Comparison of ENCODE assay signal across 34 mouse cellular contexts in the genomic region with DNA sequence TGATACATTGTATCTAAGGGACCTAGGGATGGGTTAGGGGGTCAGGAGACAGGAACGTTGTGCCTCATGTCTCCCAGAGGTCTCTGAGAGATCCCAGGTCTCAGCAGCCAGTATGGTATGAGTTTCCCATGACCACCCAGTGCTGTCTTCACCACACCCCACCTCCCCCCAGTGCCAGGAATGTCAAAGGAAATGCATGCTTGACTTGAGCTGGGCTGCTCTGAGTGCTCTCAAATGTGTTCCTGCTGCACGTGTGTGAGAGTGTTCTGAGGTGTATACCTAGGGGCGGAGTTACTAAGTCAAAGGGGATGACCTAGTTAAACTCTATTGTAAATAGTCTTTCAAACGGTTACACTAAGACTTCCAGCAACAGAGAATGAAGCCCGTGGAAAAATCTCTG. TPM values are rescaled to one million over a fixed set of nuclear protein-coding genes. Genes with fewer than 3 reads are reported as not detected.
DNase-seq lines count a peak whose midpoint lies in the region; ATAC-seq and TF ChIP-seq lines count a peak whose summit lies in the region.
"Had no signal": no experiment of that assay in that cellular context is flagged by ENCODE, and none has a peak within 500 bp of the region (broad histone marks: within the 10 kb centered on the region; RNA-seq: fewer than 3 reads in every experiment).

No protein-coding gene starts in this region.

- H3K9me3 ChIP-seq in CH12.LX (replicated peaks; ENCODE audit: low read length) = no peaks in the 10 kb centered on the region
- H3K9me3 ChIP-seq in hindbrain, embryonic 12.5 days (replicated peaks) = no peaks in the 10 kb centered on the region
- H3K9me3 ChIP-seq: embryonic facial prominence, embryonic 13.5 days; forebrain, embryonic 13.5 days; G1E; hindbrain, embryonic 15.5 days; liver, embryonic 13.5 days; midbrain, embryonic 10.5 days; neural tube, embryonic 13.5 days had no signal

- no peak for TF ChIP-seq EP300 in CH12.LX (IDR thresholded peaks at IDR 0.05; ENCODE audit: low read length)

- TF ChIP-seq CTCF in CH12.LX (conservative IDR thresholded peaks at IDR 0.05 in 1 of 2, IDR thresholded peaks at IDR 0.05 in 1 of 2; ENCODE audit: low read depth in 2 of 2, low read length in 2 of 2) = no peak

- no peak overlapping the region for H3K9ac ChIP-seq in CH12.LX (ENCODE audit: insufficient read depth, low read depth)
- no peak overlapping the region for H3K9ac ChIP-seq in hindbrain, embryonic 12.5 days
- H3K9ac ChIP-seq: embryonic facial prominence, embryonic 13.5 days; forebrain, embryonic 13.5 days; hindbrain, embryonic 15.5 days; liver, embryonic 13.5 days; neural tube, embryonic 13.5 days had no signal

- H3K36me3 ChIP-seq in CH12.LX (replicated peaks in 1 of 2; ENCODE audit: control insufficient read depth in 1 of 2, insufficient read depth in 1 of 2, low read length in 1 of 2) = no peaks in the 10 kb centered on the region
- no peaks in the 10 kb centered on the region for H3K36me3 ChIP-seq in hindbrain, embryonic 12.5 days
- H3K36me3 ChIP-seq: embryonic facial prominence, embryonic 13.5 days; G1E; hindbrain, embryonic 15.5 days; liver, embryonic 13.5 days; midbrain, embryonic 10.5 days; neural tube, embryonic 13.5 days had no signal

- intact Hi-C loops in heart, postnatal 36 days (cut with DNase I) = no loop called here

- dilution Hi-C loops in CH12.LX (cut with MboI; ENCODE audit: extremely low pct_ligation_motif_present, extremely low pct_unique_long_range_greater_than_20kb, low sequenced_read_pairs) = no loop called here

- peak; percentile 66 for DNase-seq in heart, adult 11 months
- no peak for DNase-seq in heart, postnatal 36 days
- DNase-seq in CH12.LX (ENCODE audit: extremely low read depth) (no peak), ZHBTc4 (ENCODE audit: low read depth, low spot score) (peak; percentile 87)
- DNase-seq in lung, postnatal 25 days (ENCODE audit: low spot score) = peak; percentile 15
- DNase-seq in adrenal gland, postnatal 36 days = no peak
- no peak for DNase-seq in frontal cortex, adult 2 months (ENCODE audit: extremely low spot score in 1 of 2, low spot score in 1 of 2)
- DNase-seq: adrenal gland, postnatal 10 days; cerebellum, adult 2 months; cerebellum, postnatal 25 days; embryo, embryonic 11 days; gastrocnemius, postnatal 14 days; heart, adult 2 months; kidney, adult 9 months; kidney, postnatal 25 days; liver, embryonic 13.5 days; thymus, postnatal 25 days had no signal

- H3K4me2 ChIP-seq in CH12.LX (ENCODE audit: insufficient read depth, low read depth, poor library complexity, severe bottlenecking) = no peak overlapping the region
- no peak overlapping the region for H3K4me2 ChIP-seq in hindbrain, embryonic 12.5 days (replicated peaks)
- H3K4me2 ChIP-seq: embryonic facial prominence, embryonic 13.5 days; forebrain, embryonic 13.5 days; hindbrain, embryonic 15.5 days; liver, embryonic 13.5 days; neural tube, embryonic 13.5 days had no signal

- no peak for ATAC-seq in hindbrain, embryonic 12.5 days (ENCODE audit: low FRiP score)
- ATAC-seq: forebrain, embryonic 13.5 days; midbrain, embryonic 16.5 days had no signal

- no peak overlapping the region for H3K27ac ChIP-seq in CH12.LX (ENCODE audit: insufficient read depth, low read depth)
- no peak overlapping the region for H3K27ac ChIP-seq in hindbrain, embryonic 12.5 days
- H3K27ac ChIP-seq: embryonic facial prominence, embryonic 13.5 days; forebrain, embryonic 13.5 days; heart, adult 2 months; hindbrain, embryonic 15.5 days; liver, embryonic 13.5 days; midbrain, embryonic 10.5 days; neural tube, embryonic 13.5 days had no signal

- H3K79me2 ChIP-seq in CH12.LX (replicated peaks; ENCODE audit: control insufficient read depth, extremely low read depth, insufficient read depth, poor library complexity, severe bottlenecking) = no peaks in the 10 kb centered on the region

- no peak for TF ChIP-seq POLR2A in CH12.LX (IDR thresholded peaks at IDR 0.05; ENCODE audit: low read depth, low read length)

- no peak overlapping the region for H3K4me3 ChIP-seq in CH12.LX (replicated peaks in 1 of 3; ENCODE audit: low read depth in 2 of 3, low read length in 2 of 3, poor library complexity in 1 of 3)
- no peak overlapping the region for H3K4me3 ChIP-seq in hindbrain, embryonic 12.5 days
- H3K4me3 ChIP-seq: embryonic facial prominence, embryonic 13.5 days; erythroblast, embryonic 14.5 days; forebrain, embryonic 13.5 days; heart, adult 2 months; hindbrain, embryonic 15.5 days; liver, embryonic 13.5 days; midbrain, embryonic 10.5 days; myocyte; neural tube, embryonic 13.5 days had no signal

- no peaks in the 10 kb centered on the region for H3K27me3 ChIP-seq in CH12.LX (replicated peaks)
- peaks cover 25% of the 10 kb centered on the region for H3K27me3 ChIP-seq in hindbrain, embryonic 12.5 days

- no peak for TF ChIP-seq RAD21 in CH12.LX (IDR thresholded peaks at IDR 0.05; ENCODE audit: low read depth, low read length)

- peaks cover 3 to 8% of the 10 kb centered on the region in 2 experiments; a peak in 2 of 4 replicates for H3K4me1 ChIP-seq in CH12.LX (ENCODE audit: control insufficient read depth in 1 of 2, insufficient read depth in 2 of 2)
- peaks cover 13% of the 10 kb centered on the region for H3K4me1 ChIP-seq in hindbrain, embryonic 12.5 days
- H3K4me1 ChIP-seq: liver, embryonic 13.5 days had no signal

- in situ Hi-C loops in CH12.LX (cut with MboI; ENCODE audit: low pct_ligation_motif_present, low pct_unique_long_range_greater_than_20kb, low sequenced_read_pairs) = no loop called here

- 51% methylated on average over 5 of the region's 5 CpGs for WGBS in hindbrain, embryonic 12.5 days

TF ChIP-seq in CH12.LX, 34 proteins besides CTCF, POLR2A, EP300 and RAD21:
- TF ChIP-seq BHLHE40 (IDR thresholded peaks at IDR 0.05; ENCODE audit: low read depth, low read length) = 0 out of 2 replicates have a peak, but pooled peaks have one; percentile 6
- no peak for TF ChIP-seq HCFC1 (IDR thresholded peaks at IDR 0.05; ENCODE audit: low read depth, low read length)
TF ChIP-seq in CH12.LX: peak in this region for 1.

RNA-seq across cellular contexts. Expression of a gene that starts 1.8 kb away (rescaled TPM):
- not detected for total RNA-seq in heart, postnatal 36 days (2021)
- total RNA-seq in CH12.LX (2012; rRNA removed) (not detected in 2 replicates), CH12.LX (2014; rRNA removed) (not detected in 2 replicates)
- polyA plus RNA-seq in CH12.LX (2012; ENCODE audit: insufficient read length, low read depth) = not detected in 2 replicates
- polyA plus RNA-seq in hindbrain, embryonic 12.5 days (2016; fragmentation: Nextera tagmentation; extraction: Ambion mirVana) = 0.27 TPM in 1 of 2 replicates, not detected in the other
- not detected for total RNA-seq in adrenal gland, postnatal 36 days (2021)
- 0.18 TPM in 1 of 2 replicates, not detected in the other for polyA plus RNA-seq in frontal cortex, adult 2 months (2012; rRNA removed)
- total RNA-seq: adrenal gland, postnatal 10 days; G1E; gastrocnemius, postnatal 14 days; heart, adult 2 months; heart, postnatal 25 days; left cerebral cortex, adult 18-20 months; left cerebral cortex, postnatal 25 days had no signal
- polyA plus RNA-seq: cerebellum, adult 2 months; erythroblast, embryonic 14.5 days; forebrain, embryonic 13.5 days; G1E; heart, adult 2 months; heart, embryonic 14.5 days; liver, embryonic 13.5 days; midbrain, embryonic 16.5 days; myocyte had no signal

RNA-seq across cellular contexts. Expression of a gene that starts 34.5 kb away (rescaled TPM):
- not detected for total RNA-seq in heart, postnatal 36 days (2021)
- total RNA-seq in CH12.LX (2012; rRNA removed) = not detected in 2 replicates
- total RNA-seq in CH12.LX (2014; rRNA removed) = not detected in 2 replicates
- polyA plus RNA-seq in CH12.LX (2012; ENCODE audit: insufficient read length, low read depth) = not detected in 2 replicates
- not detected in 2 replicates for polyA plus RNA-seq in hindbrain, embryonic 12.5 days (2016; fragmentation: Nextera tagmentation; extraction: Ambion mirVana)
- not detected for total RNA-seq in adrenal gland, postnatal 36 days (2021)
- polyA plus RNA-seq in frontal cortex, adult 2 months (2012; rRNA removed) = not detected in 2 replicates
- total RNA-seq: adrenal gland, postnatal 10 days; G1E; gastrocnemius, postnatal 14 days; heart, adult 2 months; heart, postnatal 25 days; left cerebral cortex, adult 18-20 months; left cerebral cortex, postnatal 25 days had no signal
- polyA plus RNA-seq: cerebellum, adult 2 months; embryonic facial prominence, embryonic 13.5 days; erythroblast, embryonic 14.5 days; forebrain, embryonic 13.5 days; G1E; heart, adult 2 months; heart, embryonic 14.5 days; hindbrain, embryonic 15.5 days; intestine, embryonic 14.5 days; limb, embryonic 14.5 days; liver, embryonic 13.5 days; midbrain, embryonic 10.5 days; midbrain, embryonic 16.5 days; myocyte; neural tube, embryonic 13.5 days; small intestine, adult 2 months had no signal

Comparison
In these comparisons a context has a peak if more than half of its experiments do, and no peak if none do; other contexts are left out.
1. DNase-seq: peak in heart, adult 11 months (single experiment), ZHBTc4 (single experiment) and lung, postnatal 25 days (single experiment); none in heart, postnatal 36 days (0 of 2), CH12.LX (single experiment), adrenal gland, postnatal 36 days (0 of 2) and frontal cortex, adult 2 months (0 of 2).